Mouse (Mus musculus) adrenal gland, postnatal 10 days (tissue): ENCODE data around the gene Mtx2. TPM values are rescaled to one million over a fixed set of nuclear protein-coding genes. Genes with fewer than 3 reads are reported as not detected.

Experiments used
- DNase-seq: peaks from one replicate; pipeline ENCODE4 v3.0.0; 2021; ENCODE audit warnings: mixed read lengths
- long read RNA-seq, 2 experiments: library from polyadenylated mRNA; stranded (forward); transcript quantifications; one replicate each; pipeline ENCODE4 v2.0.0; 2021
- total RNA-seq, 2 experiments: library from RNA; stranded (reverse); gene quantifications; 2 replicates each; pipeline ENCODE4 v1.2.3; 2021

The Mtx2 gene
- total RNA-seq = 100 to 1,000 TPM; 107 to 135 TPM
- long read RNA-seq, experiment 1, transcript Mtx2-201 (10 exons, 2,950 nt) = major isoform, 259 of 286 reads
- long read RNA-seq, experiment 1, partial matches to known transcripts = 7 of 286 reads
- long read RNA-seq, experiment 1, other reads (novel, unspliced or antisense) = 20 of 286 reads
- long read RNA-seq, experiment 2, transcript Mtx2-201 (10 exons, 2,950 nt) = major isoform, 134 of 152 reads
- long read RNA-seq, experiment 2, partial matches to known transcripts = 5 of 152 reads
- long read RNA-seq, experiment 2, other reads (novel, unspliced or antisense) = 13 of 152 reads

DNA sequence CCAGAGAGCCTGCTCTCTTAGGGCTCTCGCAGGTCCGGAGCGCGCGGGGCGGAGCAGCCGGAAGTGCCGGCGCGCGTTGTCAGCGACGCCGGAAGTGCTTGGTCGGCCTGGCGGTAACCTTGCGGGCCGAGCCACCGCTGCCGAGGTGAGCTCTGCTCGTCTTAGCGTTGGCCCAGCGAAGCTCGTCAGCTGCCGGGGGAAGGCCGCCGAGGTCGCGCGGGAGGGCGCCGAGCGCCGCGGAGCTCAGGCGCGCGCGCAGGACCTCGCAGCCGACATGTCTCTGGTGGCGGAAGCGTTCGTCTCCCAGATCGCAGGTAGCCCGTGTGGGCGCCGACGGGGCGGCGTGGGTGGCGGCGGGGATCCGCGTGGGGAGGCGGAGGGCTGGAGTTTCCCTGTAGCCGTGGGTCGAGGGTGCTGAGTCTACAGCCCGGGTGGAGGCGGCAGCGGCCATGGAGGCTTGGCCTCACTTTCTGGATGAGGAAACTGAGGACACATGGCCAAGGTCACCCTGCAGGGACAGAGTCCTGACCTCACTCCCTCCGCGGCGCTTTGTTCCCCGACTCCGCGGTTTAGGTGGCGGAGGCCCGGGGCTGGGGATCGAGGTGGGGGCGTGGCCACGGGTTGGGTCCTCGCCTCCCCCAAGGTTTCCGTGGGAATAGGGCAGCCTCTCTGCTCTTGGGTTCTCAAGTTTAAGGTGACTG is at the start of gene Mtx2:
Gene Mtx2, plus strand, starts transcription at position 74 of the 701 bp plus-strand sequence.
- peak; percentile 90 for DNase-seq

DNA sequence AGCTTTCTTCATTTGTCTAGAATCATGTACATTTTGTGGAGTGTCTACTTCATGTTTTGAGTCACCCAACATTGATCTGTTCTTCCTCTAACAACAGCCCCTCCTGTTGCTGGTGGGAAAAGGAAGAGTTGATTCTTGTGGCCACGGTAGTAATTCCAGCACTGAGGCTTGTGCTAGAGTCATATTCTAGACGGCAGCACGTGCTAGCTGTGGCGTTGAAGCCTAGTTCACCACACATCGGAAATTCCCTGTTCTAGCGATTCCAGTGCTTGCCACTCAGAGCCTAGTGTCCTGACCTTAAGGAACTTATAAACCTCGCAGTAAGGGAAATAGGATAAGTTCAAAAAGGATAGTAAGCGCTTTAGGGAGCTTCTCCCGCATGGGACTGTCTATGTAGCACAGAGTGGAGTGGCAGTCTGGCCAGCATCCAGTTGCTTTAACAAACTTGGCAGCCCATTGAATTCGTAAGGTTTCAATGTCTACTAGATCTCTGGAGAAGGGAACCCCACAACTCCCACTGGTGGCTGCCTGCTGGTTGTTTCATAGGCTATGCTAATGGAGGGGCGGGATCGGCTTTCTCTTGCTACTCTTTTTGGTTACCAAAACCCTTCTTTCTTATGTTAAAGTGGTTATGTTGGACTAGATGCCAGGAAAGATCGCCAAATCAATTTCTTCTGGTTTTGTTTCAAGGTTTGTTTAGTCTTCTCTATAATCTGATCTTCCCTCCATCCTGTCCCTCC is 47.9 kb upstream of the Mtx2 start:
- peak; percentile 18 for DNase-seq

DNA sequence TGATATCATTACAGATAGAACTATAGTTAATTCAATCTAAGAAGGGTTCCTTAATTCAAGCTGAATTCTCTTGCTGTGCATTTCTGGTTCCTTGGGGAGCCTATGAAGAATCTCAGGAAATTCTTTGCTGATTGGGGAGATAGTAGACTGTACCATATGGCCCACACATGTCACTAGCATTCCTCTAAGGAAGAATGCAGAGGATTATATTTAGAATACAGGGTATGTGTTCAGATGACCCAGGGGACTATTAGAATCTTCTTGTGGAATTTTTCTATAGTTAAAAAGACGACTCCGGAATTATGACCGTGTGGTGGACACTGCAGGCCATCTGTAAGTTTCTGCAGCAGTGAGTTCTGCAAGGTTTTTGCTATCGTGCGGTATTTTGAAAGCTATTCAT is 44.2 kb upstream of the Mtx2 start:
- DNase-seq = no peak

DNA sequence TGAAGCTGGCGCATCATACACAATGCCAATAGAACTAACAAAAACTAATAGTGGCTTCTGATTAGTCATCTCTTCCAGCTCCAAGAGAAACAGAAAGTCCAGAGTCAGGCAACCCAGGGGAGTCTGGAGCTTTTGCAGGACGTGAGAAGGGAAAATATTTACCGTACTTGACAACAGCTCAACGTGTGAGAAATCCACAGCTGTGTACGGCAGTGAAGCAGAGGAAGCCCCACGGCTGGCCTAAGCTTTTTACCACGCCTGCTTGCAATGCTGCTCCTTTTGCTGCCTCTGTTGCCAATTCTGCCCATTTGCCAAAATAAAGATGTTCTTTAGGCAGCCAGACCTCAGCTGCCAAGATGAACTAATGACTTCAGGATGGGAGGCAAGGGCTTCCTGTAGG is 30.1 kb upstream of the Mtx2 start:
- no peak for DNase-seq

DNA sequence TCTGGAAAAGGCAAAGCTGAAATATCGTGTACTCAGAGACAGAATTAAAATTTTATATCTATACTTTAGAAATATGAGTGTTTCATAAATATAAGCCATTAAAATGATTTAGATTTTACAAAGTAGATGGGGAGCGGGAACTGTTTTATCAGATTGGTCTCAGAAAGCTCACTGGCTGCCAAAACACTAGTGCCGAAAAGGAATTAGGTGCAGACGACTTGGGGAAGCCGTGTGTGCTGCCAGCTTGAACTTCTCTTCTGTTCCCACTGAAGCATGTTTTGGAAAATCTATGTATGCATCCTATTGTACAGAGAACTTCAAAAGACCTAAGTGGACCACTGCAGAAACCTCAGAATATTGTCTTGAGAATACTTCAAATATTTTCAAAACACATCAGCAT is 17.2 kb upstream of the Mtx2 start:
- no peak for DNase-seq

DNA sequence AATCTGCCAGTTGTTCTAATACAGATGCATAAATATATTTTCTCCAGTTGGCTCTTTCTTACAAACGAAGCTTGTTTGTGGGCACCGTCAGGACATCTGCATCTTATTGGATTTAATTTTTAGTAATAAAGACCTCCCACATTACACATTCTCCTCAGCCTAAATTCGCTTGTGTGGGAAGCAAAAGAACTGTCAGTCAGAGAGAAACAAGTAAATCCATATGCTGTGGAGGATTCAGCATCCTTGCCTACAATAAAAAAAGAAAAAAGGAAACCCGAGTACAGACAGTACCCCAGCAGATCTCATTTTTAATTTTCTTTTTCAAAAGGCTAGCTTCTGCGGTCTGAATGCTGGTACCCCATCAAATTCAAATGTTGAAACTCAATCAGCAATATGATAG is 2.9 kb upstream of the Mtx2 start:
- no peak for DNase-seq

DNA sequence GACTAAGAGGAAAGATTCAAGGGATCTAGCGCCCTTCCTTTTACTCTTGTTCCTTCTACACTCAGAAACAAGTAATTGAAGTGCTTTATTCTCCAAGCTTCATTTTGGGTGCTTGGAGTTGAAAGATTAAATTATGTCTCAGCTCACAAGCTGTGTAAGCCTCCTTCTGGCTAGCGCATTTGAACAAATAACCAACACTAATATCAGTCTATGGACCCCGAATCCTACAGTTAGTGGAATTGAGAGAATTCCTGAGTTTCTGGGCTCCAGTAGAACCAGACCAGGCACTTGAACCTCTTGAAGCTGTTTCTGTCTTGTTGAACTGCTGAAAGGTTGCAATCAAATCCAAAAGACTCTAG is 253 bp upstream of the Mtx2 start:
- DNase-seq = no peak

DNA sequence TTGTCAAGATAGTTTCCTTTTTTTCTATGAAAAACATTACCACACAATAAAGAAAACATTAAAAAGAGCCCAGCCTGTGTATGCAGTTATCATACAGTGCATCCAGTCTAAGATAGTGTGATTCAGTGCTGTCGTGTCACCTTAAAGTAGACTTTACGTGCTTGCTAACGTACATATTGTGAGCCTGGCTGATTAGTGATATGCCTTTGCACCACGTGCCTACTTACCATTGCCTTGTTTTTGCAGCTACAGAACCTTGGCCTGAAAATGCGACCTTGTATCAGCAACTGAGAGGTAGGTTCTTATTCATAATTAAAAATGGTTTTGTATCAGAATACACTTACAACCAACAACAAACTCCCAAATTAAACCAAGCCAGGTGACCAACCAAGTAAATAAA is 21.4 kb downstream of the Mtx2 start:
- no peak for DNase-seq

DNA sequence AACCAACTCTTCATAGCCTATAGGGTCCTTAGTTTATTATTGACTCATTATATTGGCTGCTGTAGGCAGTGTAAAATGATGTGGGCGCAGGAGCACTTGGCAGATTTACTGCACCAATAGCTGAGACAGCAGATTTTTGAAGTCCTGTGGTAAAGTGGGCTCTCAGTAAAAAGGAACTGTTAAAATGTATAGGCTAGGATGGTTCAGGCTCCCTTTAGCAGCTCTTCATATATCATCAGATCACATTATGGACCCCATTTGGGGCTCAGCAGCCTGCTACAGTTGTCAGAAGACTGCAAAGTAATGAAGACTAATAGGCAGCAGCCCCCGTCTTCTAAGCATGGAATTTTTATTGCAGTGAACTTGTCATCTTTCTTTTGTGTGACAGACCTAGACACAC is 21.9 kb downstream of the Mtx2 start:
- DNase-seq = no peak

DNA sequence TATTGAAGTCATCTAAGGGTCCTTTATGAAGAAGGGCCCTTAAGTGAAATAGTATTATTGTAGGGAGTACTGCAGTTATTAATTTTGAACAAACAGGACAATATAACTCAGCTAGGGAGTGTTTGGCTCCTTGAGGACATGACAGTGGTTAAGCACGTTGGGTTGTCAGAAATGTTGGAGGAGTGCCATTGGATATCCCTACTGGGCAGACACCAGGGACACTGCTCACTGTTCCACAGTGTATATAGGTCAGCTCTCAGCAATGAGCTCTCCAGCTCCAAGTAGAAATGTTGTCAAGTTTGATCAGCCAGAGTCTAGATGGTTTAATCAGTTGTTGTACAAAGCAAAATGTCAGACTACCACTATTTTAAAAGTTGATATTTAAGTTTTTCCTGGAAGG is 24.4 kb downstream of the Mtx2 start:
- DNase-seq = peak; percentile 42

DNA sequence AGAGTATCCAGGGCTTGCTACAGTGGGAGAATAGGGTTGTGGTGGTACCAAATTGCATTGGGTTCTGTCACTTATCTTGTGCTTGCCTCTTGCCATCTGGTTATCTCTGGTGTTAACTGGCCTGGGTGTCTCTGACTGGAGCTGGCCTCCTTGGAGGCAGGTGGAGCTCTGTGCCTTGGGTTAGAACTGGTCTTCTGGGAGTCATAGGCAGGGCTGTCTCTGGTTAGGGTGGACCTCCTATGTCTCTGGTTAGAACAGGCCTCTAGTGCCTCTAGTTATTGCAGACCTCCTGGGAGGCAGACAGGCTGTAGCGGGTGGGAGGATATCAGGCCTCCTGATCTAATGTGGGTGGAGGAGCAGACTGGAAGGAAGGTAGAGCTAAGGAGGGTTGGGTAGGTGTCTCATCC is 36.5 kb downstream of the Mtx2 start:
- DNase-seq = no peak

DNA sequence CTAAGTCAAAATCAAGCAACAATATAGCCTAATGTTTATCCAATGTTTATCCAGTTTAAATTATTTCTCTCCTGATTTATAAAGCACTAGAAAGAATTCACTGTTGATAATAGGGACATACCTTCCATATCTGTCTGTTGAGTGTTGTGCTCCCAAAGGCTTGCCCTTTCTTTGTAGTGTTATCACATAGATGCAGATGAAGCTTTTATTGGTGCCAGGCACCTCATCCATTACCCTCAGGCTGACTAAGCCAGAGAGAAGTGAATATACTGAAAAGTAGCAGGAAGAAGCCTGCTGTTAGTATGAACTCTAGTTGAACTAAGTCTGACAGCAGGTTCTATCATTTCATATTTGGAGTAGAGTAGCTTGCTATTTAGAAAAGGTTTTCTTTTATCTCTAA is 39.8 kb downstream of the Mtx2 start:
- DNase-seq = no peak

DNA sequence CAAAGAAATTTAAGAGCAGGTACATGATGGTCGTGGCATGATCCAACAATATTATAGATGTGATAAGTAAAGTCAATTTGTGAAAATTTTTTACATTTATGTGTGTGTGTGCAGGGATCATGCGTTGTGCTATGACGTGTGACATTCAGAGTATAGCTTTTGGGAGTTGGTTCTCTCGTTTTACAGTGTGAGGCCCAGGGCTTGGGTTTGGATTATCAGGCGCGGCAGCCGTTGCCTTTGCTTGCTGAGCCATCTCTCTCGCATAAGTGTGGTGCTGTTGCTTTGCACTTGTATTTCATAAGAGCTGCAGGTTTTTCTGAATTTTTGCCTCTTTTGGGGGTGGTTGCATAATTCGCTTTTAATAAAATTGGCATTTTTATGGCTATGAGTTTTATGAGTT is 48.4 kb downstream of the Mtx2 start:
- DNase-seq = no peak

DNA sequence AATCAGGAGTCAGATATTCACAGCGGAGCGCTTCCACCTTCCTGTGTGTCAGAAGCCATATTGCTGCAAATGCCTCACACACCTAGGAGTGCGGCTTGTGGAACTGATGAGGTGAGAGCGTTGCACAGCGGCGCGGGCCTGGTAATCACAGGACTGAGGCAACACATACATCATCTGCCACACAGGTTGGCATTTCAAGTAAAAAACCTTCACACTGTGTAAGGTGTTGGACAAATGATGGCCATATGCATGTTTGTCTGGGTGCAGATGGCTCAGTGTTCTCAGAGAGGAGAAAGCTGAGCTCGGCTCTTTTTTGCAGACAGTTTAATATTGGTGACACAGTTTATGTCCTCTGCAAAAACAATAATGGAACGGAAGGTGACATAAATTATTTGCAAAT is 58.8 kb downstream of the Mtx2 start:
- DNase-seq = no peak

DNA sequence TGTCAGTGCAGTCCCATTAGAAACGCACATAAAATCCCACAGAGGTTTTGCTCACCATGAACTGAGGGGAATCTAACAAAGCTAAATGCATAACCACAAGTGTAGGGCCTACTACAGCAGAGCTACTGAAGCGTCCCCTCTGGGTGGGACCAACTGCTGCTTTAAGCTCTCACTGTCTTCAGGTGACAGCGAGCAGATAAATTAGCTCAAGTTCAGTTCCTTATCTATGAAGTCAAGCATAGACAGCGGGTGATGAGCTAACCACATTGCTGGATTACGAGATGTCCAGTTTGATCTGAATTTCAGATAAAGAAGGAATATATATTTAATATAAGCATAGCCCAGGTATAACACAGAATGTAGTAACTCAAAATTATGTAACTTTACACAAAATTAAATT is 66.3 kb downstream of the Mtx2 start:
- no peak for DNase-seq

DNA sequence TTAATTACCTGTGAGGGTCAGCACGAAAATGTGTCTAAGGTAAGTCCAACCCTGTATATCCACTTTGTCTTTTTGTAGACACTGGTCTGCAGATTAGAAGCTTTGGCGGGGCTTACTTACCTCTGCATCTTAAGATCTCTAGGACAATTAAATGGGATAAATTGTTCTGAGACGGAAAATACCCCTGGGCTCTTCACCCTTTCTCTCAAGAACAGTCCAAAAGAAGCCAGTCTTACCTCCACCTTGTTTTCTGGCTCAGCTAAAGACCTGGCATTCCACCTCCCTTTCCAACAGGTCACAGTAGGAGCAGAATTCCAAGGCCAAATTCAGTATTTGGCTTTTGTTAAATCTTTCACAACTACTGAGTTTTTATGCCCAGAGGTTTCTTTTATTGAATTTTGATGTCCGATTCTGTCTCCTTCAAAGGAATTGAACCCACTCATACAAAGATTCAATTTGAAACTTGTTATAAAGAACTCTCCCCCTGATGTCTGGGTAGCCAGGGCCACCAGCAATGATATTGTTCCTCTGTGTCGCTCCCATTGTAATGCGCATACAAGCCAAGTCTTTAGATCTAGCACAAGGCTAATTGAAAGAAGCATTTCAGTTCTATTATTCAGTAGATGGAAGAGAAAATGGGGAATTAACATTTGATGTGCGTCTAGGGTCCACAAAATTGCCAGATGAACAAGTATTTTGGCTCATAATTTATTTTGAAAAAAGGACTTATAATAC is 67.4 kb downstream of the Mtx2 start:
- DNase-seq = no peak

DNA sequence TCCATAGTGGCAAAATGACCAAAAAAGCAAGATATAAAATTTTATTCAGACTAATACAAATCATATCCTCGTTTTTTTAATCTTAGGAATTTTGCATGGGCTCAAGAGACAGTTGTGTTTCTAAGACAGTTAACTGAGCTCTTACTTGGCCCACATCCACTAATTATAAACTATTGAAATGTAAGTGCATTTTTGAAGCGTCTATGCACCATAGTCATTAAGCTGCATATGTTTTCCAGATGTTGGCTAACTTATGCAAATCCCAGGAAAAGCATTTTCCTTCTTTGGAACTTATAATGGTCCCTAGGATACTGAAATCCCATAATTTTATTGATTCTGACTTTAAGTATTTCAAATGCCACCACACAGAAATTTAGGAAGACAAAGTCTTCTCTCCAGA is 68.5 kb downstream of the Mtx2 start:
- no peak for DNase-seq

DNA sequence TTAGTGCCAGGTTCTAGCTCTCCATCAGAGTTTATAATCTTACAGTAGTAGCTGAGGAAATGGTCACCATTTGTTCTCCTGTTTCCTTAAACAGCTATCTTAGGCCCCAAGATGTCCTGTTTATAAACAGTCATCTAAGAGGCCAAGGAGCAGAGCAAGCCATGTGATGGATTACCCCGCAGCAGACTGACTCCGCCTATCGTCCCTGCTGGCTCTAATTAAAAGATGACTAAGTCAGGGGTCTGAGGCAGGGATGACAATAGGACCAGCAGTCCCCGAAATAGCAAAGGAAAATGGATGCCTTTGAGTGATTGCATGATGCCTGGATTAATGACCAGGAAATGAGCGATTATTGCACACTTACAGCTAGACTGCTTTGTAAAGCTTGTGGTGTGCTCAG is 74.4 kb downstream of the Mtx2 start:
- DNase-seq = peak; percentile 10

DNA sequence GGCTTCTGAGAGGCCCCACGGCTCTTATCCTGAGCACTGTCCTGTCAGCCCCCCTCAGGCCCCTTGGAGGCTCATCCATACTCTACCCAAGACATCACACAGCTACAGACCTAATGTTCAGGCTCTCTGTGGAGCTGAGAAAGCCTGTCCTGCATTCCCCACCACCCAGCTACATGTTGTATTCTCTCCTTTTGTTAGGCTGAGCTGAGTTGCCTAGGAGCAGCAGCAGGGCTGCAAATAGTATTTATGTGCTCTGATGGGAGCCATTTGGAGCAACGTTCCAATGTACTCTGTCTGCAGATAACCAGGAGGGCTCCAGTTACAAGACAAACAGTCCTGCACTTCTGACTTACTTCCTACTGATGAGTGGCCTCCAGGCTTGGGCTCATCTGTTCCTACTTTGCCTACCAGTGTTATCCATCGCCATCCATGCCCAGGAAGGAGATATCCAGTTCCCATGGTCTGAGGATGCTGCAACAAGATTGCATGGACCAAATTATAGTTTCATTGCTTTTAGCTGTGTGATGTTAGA is 76.2 kb downstream of the Mtx2 start:
- DNase-seq = no peak

DNA sequence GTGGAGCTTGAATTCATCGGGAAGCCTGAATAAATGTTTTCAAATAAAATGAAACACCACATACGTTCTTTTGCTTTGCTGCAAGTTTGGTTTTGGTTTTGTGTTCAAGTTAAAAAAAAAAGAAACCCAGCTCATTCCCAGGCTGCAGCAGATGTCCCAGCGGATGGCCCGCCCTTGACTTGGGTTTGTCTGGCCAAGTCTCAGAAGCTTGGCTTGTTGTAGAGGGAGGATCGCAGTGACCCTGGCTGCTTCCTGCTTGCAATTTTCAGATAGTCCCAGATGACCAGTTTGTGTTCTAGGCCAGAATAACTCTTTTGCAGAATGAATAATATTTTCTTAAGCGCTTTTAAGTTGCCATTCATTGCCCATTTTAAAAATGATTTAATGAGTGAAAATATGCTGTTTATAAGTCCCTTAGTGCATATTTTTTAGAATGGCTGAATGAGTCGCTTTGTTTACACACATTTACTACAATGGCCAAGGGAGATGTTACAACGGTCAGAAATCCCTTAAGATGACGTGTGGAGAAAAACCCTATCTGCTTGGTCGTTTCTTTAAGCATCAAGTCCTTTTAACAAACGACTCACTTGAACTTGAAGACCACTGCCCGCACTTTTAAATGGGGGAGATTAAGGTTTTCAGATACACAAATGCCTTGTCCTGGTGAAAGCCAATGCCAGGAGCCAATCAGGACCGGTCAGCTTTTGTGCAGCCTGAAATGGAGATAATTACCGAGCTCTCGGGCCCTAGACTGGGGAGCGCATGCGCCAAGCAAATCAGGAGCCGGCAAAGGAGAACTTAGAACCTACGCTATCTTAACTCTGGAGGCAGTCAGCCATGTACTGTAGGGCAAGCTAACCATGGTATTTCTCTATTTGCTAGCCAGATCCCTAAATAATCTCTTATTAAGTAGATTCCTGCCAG is 82.0 kb downstream of the Mtx2 start:
- DNase-seq = peak; percentile 67

DNA sequence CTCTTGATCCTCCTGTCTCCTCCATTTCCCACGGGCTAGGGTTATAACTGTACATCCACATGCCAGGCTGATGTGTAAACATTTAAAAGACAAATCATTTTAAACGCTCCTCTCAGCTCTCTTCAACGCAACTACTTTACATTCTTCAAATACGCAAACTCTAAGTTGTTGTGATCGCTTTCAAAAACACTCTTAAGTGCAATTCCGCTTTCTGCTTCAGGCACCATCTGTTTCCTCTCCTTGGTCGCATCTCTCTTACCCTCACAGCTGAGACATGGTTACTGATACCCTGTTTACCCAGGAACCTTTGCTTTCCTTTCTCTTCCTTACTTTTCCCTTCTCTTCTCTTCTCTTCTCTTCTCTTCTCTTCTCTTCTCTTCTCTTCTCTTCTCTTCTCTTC is 86.4 kb downstream of the Mtx2 start:
- DNase-seq = no peak
